Mouse (Mus musculus) heart, adult 11 months (tissue): ENCODE results near the gene Npnt.

Experiments
- DNase-seq: peaks from one replicate; pipeline ENCODE4 v3.0.0; 2022

Gene Npnt

DNA sequence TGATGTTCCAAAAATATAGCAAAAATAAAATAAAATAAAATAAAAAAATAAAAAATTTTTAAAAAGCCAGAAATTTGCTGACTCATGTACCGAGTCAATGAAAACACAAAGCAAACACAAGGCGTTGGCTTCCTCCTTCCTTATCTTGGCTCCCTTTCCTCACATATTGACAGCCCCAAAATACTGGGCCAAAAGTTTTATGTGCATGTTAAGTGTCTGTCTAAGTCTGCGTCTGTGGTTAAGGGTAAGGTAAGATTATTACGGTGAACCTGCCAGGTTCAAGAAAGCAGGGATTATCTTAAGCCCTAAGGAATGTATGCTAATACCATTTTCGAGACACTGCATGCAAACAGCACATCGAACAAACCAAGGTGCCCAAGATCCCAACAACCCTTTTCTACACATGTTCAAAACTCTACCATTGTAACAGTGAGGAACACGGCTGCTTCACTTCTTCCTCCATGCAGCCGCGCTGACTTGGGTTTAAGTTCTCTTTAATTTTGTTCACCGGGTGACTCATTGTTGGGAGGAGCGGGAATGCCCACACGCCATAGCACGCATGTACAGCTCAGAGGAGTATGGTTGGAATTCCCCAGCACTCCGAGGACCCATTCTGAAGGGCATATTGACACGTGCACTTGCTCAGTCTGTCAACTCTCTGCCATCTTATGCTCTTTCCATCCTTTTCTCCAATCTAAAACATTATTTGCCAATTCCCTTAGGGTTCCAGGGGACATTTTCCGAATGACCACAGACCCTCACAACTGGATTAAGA, 62.8 kb downstream of the Npnt start:
- DNase-seq: peak; percentile 40

DNA sequence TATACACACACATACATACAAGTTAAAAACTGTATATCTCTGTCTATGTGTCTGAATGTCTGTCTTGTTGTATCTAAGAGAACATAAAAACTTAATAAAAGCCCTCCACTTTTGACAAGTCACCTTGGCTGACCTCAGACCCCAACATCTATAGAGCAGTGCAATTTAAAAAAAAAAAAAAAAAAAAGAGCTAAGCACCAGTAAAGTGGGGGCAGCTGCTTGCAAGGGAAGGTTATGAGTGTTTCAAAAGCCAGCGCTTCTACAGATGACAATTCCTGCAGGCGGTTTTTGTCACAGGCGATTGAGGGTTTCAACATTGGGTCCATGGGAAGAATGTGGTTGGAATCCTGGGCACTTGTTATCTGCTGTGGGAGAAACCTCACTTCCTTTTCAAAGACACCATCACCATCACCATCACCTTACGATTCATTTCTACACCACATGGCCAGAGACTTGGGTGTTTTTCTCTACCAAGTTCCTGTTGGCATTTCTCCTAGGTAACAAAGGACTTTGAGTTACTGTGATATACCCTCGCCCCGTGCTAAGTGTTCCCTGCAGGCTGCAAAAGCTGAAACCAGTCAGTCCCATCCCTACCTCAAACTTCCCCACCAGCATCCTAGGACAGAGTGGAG, 63.6 kb downstream of the Npnt start:
- peak; percentile 45 for DNase-seq

DNA sequence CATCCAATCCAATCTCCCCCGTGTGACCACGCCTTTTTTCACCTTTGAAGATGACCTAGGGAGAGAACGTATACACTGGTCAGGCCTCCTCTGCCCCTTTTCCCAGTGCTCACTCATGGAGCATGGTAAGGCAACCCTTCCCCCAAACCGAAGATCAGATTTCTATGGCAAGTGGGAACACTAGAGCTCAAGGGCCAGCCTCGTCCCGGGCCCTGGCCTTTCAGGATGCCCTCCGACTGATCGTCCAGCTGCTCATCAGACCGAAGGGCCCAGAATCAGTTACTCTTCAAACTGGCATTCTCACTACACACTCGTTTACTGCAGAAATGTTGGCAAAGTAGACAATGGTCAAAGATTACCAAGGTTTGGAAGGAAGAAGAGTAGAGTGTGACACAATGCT, 65.6 kb downstream of the Npnt start:
- no peak for DNase-seq

DNA sequence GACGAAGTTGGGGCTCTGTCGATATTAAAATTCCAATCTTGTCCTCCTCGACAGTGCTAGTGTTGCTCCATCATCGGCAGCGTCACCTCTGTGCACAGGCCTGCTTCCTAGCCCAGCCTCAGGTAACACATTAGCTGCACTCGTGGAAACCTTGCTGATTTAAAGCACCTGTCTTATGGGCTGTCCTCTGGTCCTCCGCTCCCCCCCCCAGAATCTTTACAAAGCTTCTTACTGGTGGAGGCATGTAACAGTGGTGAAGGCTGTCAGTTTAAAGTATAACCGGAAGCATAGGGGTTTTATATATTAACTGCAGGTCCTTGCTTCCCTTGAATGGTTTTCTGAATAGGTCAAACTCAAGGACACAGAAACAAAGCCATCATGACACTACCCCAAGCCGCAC, 66.8 kb downstream of the Npnt start:
- DNase-seq: peak; percentile 5

DNA sequence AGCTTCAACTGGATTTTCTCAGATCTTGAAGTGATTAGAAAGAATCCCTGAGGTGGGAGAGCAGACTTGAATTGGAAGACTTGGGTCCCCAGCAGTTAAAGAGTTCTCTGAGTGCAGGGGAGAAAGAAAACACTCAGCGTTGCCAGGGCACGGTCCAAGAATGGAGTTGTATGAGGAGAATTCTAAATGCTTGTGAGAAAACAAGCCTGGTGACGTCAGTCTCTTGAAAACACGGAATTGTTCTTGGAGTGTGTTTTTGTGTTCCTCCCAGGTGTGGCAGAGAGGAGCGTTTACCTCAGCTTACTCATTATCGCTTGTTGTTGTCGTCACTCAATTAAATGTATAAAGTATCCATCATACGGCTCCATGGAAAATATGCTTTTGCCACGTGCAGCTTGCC, 69.3 kb downstream of the Npnt start:
- DNase-seq: peak; percentile 66

DNA sequence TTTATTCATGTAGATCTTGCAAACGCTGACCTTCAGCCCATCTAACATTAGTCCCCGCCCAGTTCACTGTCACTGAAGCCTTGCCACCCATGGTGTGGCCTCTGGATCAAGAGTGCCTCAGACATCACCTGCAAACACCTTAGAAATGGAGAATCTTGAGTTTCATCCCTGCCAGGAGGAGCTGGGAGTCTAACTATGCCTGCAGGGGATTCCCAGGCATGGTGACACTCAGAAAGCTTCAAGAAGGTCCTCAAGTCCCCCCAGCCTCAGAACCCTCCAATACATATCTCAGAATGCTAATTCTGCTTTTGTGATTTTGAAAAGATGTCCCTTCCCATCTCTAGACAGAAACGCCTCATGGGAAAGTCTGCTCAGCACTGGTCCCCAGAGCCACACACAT, 69.7 kb downstream of the Npnt start:
- peak; percentile 71 for DNase-seq

DNA sequence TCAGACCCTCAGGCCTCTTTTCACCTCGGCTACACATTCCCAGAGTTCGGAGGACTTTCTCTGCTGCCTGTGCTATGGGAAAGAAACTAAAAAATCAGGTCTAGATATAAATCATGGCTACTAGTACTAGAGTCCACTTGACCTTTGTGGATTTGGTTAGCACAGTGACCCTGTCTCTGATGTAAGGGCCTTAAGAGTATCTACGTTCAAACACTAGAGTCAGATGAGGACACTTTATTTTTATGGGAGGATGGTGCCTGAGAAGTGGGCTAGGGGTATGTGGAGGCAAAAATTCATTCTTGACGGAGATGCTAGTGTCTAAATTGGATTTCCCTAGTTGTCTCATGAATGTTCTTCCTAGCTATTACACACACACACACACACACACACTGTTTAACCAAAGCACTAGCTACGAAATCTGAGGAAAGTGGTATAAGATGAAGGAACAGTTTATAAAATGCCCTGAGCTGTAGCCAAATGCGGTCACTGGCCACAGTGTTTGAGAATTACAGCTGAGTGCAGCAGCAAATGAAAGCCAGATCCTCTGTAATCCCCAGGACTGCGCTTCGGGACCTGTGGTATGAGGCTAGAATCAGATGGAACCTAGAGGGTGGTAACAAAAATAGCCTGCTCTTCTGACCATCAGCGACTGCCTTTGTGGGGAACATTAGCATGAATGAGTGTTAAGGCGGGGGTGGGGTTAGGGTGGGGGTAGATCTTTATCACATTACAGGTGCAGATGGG, 73.0 kb downstream of the Npnt start:
- DNase-seq: peak; percentile 58

DNA sequence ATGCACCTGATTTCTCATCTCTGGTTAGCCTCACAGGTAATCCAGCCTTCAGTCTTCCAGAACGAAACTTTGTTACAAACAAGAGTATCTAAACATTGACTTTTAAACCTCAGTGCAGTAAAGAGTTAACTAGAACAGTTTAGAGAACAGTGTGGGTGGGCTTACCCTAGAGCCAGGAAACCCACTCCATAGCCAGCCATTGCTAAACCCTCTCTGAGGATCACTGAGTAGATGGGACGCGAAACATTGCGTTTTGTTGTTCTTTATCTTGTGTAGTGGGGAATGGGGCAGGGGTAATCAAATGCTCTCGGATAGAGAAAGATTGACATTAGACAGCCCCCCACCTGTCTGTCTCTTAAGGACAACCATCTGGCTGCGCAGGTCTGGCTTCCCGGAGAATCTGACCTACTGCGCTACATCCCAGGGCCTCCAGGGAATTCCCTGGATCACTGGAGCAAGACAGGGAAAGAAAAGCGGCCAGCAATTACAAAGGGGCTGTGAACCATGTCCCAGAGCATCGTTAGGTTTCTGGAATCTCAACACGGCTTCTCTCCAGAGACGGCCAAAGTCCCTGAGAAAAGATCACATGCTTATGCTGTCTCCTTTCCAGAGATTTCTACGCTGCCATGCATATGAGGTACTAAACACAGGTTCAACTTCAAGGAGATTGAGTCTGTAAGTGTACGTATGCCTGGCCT, 73.9 kb downstream of the Npnt start:
- DNase-seq: peak; percentile 84

DNA sequence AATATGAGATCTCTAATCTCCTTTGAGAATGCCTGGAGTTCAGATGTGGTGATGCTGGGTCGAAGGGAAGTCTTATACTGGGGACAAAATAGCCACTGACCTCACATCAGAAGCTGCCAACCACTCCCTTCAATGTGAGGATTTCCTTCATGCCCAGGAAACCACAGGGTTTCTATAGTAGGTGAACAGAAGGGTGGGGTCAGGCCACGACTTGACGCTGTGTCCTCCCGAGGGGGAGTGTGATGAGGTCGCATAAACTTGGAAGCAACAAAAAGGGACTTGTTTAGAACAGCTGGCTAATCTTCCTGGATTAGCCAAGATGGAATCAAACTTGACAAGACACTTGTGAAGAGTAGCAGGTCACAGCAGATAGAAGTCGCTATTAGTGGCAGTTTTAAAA, 76.8 kb downstream of the Npnt start:
- DNase-seq: peak; percentile 21

DNA sequence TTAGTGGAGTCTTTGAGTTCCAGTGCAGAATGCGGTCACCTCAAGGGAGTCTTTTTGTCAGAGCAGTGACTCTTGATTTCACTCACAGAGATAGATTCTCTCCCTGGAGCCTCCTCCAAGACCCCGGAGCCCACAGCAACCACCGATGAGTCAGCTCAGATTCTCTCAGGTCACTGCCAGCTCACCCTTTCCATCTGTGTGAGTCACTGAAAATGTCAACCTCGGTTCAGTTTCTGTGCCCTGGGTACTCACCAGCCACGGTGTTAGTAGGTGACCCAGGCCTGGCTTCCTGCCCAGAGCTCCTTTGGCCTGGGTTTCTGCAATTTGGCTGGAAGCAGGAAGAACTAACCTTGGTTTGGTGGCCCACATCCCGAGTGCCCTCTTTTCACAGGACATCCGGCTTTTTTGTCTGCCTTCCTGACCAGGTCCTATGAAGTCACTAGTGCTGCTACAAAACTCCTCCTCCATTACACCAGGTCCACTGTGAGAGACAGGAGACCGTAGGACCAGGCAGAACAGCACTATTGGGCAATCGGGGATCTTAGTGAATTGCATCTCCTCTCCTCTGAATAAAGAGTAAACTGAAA, 78.7 kb downstream of the Npnt start:
- DNase-seq: peak; percentile 94

DNA sequence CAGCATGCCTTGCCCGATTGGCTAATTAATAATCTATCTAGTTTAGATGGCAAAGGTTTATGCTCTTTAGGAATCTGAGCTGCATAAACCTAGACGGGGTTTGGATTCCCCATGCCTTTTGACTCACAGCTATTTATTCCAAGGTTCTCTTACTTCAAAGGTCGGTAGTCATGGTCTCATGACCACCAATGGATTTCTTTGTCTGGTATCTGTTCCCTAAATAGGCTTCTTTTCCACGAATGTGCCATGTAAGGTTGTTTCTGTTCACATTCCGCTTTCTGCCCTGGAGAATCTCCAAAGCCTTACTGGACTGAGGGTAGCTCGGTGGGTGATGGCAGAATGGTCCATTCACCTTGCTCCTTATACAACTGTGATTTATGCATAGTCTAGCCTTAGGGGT, 80.0 kb downstream of the Npnt start:
- peak; percentile 31 for DNase-seq

DNA sequence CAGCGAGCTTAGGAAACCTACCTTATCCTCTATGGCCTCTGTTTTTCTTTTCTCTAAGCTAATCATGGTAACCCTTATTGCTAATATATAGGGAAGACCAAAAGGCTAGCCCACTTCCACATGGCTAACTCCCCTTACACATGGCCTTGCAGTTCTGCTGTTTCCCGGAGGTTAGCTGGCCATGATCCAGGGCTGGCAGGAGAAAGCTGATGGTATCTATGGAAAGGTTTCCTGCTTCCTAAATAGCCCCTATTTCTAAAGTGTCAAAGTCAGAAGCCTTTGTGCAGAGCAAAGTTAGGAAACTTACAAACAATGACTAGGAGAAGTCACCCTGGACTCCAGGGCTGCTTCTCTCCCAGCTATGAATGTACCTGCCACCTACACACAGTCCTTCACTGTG, 81.3 kb downstream of the Npnt start:
- DNase-seq: peak; percentile 51

DNA sequence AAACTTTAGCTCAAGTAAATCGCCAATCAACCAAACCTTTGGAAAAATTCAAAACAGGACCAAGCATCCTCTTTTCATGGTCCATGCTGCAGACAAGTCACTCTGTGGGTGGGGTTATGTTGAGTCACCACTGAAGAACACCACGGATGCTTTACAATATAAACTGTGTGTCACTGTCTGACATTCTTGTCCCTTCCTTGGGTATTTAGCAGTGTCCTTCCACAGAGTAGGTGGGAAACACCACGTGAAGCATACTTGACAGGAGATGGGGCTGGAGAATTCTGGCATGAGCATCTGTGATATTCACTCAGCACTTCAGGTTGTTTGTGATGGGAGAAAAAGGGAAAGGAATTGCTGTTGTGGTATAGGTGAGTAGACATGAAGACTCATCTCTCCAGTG, 83.1 kb downstream of the Npnt start:
- peak; percentile 51 for DNase-seq

DNA sequence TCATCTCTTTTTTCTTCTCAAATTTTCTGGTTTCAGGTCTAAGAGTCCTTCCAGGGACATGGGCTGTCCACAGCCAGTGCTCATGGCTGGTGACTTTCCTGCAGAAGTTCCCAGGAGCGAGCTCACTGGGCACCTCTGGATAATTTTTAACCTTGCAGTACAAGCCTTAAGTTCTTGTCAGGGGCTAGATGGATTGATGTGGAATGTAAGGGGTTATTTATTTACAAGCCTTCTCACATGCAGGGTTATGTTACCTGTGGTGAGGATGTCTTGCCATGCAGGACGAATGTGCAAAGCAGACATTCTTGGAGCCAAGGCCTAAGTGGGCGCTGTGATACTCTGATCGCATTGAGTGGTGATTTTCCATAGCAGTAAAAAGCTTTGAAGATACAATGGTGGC, 84.5 kb downstream of the Npnt start:
- DNase-seq: no peak

DNA sequence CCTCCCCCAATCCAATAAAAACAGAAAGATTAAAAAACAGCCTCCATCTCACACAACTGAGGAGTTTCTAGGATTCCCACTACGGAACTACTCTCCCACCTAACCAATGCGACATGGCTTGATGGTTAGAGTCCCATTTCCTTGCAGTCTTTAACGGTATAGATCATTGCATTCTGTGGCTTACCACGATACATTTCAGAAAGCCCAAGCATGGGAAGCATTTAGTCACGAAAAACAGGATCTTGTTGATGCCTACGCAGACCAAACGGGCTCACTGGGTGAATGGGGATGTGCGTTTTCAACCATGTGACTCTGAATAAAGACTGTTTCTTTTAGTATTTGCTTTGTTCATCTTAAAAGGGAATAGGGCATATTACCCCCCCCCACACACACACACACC, 85.1 kb downstream of the Npnt start:
- peak; percentile 18 for DNase-seq

DNA sequence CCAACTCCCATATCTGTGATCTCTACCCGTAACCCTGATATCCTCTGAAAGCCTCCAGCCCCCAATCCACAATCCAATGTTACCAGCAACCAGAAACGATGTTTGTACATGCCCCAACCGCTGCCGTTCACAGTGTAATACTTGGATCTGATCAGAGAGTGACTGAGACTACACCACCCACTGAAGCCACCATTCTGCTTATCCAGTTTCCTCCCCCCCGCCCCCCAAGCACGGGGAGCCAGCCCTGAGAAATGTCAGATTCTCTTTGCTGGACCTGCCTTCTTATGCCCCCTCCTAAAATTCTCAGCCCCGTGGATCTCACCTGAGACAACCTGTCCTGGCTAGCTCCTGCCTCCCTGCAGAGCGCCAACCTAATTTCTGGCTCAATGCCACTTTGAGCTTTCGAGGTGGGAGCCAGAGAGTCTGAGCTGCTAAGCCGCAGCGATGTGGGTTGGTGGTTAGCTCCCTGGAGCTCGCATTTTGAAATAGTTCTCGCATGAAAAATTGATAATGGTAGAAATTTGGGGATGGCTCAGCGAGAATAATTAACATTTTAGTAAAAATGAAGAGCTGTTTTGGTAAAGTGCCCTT, 85.7 kb downstream of the Npnt start:
- peak; percentile 61 for DNase-seq

DNA sequence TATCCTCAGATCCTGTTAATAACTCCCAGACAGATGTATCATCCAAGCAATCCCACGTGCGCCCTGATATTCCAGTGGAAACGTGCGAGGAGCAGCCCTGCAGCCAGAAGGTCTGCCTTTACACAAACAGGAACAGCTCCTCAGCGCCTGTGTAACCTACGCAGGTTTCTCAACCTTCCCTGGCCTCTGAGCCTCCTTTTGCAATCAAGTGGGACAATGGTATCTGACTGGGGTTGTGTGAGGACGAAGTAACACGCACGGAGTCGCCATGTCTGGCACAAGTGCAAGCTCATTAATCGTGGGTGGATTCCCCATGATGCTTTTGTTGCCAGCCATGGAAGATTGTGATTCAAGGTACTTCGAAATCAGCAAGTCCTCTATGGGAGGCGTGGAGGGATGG, 86.2 kb downstream of the Npnt start:
- peak; percentile 74 for DNase-seq

DNA sequence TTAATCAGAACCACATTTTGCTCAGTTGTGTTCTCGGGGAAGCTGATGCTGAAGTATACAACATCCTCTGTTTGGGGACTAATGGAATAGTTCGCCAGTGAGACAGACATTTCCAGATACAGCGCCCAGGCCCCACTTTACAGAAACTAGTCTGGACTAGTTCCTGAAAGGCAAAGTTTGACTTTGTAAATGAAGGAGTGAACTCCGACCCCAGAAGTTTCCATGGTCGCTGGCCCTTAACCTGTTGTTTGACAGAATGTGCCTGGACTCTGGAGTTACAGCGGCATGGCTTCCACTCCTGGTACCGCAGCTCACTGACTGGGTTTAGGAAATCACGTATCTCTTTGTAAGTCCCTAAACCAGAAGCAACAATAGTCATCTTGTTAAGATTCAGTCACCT, 89.3 kb downstream of the Npnt start:
- peak; percentile 62 for DNase-seq

DNA sequence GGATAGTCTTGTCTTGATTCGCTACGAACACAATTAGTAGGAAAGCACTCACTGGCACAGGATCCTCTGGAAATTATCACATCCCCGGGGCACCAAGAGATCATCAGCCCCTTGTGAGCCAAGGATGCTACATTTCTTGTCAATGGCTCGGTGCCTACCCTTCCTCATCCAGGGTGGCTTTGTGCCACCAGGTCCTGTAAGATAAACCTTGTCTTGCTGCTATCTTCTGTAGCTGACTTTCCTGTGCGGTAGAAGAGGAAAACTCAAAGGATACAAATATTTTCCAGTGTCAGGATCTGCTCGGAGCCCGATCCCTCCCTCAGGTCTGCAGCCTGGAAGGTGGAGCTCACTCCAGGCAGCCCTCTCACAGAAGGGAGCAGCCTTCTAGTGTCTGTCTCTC, 90.5 kb downstream of the Npnt start:
- no peak for DNase-seq

DNA sequence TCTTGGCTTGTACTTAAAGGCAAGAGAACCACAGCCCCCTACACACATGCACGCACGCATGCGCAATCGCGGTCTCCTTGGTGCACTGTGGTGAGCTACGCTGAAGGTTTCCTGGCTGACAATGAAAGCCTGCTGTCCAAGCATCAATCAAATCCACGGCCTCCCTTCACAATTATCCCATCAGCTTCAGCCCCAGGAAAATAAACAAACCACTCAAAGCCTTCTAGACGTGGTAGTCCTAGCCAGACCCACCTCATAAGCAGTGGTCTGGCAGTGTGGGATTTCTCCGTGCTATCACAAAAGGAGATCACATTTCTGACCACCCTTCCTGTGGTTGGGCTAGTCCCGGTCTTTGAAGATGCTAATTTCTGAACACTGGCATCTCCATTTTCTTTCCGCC, 91.2 kb downstream of the Npnt start:
- no peak for DNase-seq

DNA sequence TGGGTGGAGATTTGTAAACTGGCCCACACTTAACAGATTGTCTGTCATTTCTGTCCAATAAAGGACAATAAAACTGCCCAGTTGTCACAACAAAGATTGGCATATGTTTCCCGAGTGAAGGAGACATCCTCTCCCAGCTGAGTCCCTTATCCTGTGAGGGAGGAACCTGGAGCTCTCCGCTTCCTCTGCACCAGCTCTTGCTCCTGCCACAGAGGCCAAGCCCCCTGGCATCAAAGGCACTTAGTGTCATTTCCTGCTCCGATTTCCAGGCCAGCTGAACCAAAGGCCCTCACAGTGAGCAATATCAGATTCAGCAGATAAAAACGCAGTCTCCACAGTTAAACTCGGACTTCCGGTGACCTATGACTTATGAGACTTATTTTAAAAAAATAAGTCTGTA, 93.4 kb downstream of the Npnt start:
- peak; percentile 74 for DNase-seq

DNA sequence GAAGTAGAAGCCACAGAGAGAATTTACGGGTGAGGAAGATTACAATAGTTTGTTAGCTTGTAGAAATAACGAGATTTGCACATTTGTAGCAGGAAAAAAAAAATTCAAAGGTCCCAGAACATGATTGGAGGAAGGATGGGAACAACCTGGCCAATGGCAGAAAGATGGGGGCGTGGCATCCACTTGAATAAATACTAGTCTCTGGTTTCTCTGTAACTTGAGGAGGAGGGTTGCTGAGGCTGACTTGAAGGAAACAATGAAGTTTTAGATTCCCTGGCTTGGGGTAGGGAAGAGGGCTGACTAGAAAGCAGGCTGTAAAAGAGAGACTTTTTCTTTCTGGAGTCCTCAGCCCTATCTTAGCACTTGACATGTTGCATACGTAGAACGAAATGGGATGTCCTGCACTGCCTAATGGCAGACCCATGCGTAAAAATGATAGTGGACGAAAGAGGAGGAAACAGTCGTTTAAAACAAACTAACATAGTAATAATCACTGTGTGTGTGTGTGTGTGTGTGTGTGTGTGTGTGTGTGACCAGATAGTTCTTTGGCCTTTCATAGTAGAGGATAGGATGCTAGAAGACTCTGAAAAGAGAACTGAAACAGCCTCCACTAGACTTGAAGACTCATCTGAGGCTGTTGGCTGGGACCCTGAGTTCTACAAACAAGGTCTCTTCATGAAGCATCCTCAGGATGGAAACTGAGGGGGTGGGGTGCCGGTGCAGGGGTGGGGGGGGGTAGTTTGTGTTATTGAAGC, 94.5 kb downstream of the Npnt start:
- peak; percentile 39 for DNase-seq
